Mouse (Mus musculus): ENCODE measurements at regions not wholly inside any gene's neighbourhood (a gene's known extent, or its start where the extent isn't known, plus 50 kb on each side); places are given as distances from the start of the nearest gene placed in this dataset.

DNA sequence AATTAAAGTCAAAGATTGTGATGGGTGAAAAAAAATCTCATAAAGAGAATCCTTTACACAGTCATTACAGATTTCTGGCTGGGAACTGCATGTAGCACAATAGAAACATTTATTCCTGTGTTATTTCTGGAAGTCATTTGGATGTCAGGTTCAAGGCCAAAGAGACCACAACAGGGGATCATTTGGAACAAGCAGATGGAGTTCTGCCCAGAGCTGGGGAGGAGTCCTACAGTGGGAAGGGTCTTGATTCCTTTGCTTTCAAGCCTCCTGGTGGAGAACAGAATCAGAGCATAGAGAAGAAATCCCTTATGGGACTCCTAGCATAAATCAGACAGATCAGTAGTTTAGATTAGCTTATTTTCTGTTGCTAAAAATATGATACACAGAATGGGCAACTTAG, 392.4 kb downstream of the Rwdd3 start:
- H3K9me3 ChIP-seq (replicated peaks; ENCODE audit: low read length) = peaks cover 46% of the 10 kb centered on the region
- dilution Hi-C loops (cut with MboI; ENCODE audit: extremely low pct_ligation_motif_present, extremely low pct_unique_long_range_greater_than_20kb, low sequenced_read_pairs) = no loop called here
- no peaks in the 10 kb centered on the region for H3K36me3 ChIP-seq (replicated peaks in 1 of 2; ENCODE audit: control insufficient read depth in 1 of 2, insufficient read depth in 1 of 2, low read length in 1 of 2)
- no peak overlapping the region for H3K4me3 ChIP-seq (replicated peaks in 1 of 3; ENCODE audit: low read depth in 2 of 3, low read length in 2 of 3, poor library complexity in 1 of 3)
- no peak overlapping the region for H3K4me2 ChIP-seq (ENCODE audit: insufficient read depth, low read depth, poor library complexity, severe bottlenecking)
- TF ChIP-seq TCF12 (IDR thresholded peaks at IDR 0.05; ENCODE audit: low read depth, low read length) (no peak), MEF2A (IDR thresholded peaks at IDR 0.05; ENCODE audit: borderline replicate concordance, low read depth, low read length) (no peak), ZC3H11A (IDR thresholded peaks at IDR 0.05; ENCODE audit: low read depth, low read length) (no peak), IRF4 (IDR thresholded peaks at IDR 0.05; ENCODE audit: low read depth, low read length) (no peak), SMC3 (IDR thresholded peaks at IDR 0.05; ENCODE audit: low read depth, low read length) (no peak), ZKSCAN1 (IDR thresholded peaks at IDR 0.05; ENCODE audit: borderline replicate concordance, low read depth, low read length) (no peak), CTCF (conservative IDR thresholded peaks at IDR 0.05 in 1 of 2, IDR thresholded peaks at IDR 0.05 in 1 of 2; ENCODE audit: low read depth in 2 of 2, low read length in 2 of 2) (no peak), ETS1 (conservative IDR thresholded peaks at IDR 0.05; ENCODE audit: low read depth, low read length) (no peak), PAX5 (IDR thresholded peaks at IDR 0.05; ENCODE audit: low read length) (no peak), NRF1 (IDR thresholded peaks at IDR 0.05; ENCODE audit: low read depth, low read length) (no peak), USF1 (IDR thresholded peaks at IDR 0.05; ENCODE audit: low read depth, low read length) (no peak), SIN3A (IDR thresholded peaks at IDR 0.05; ENCODE audit: low read length) (no peak), MAZ (IDR thresholded peaks at IDR 0.05; ENCODE audit: low read depth, low read length) (no peak), TBP (conservative IDR thresholded peaks at IDR 0.05; ENCODE audit: low read depth, low read length) (no peak), POLR2A (IDR thresholded peaks at IDR 0.05; ENCODE audit: low read depth, low read length) (no peak), JUN (IDR thresholded peaks at IDR 0.05; ENCODE audit: insufficient read depth, low read depth, low read length) (no peak), MXI1 (IDR thresholded peaks at IDR 0.05; ENCODE audit: low read depth, low read length) (no peak), EP300 (IDR thresholded peaks at IDR 0.05; ENCODE audit: low read length) (no peak), ZMIZ1 (IDR thresholded peaks at IDR 0.05; ENCODE audit: low read depth, low read length) (no peak)
- H3K27me3 ChIP-seq (replicated peaks) = no peaks in the 10 kb centered on the region
- H3K4me1 ChIP-seq (ENCODE audit: control insufficient read depth in 1 of 2, insufficient read depth in 2 of 2) = no peaks in the 10 kb centered on the region
- H3K9ac ChIP-seq (ENCODE audit: insufficient read depth, low read depth) = no peak overlapping the region
- H3K27ac ChIP-seq (ENCODE audit: insufficient read depth, low read depth) = no peak overlapping the region
- in situ Hi-C loops (cut with MboI; ENCODE audit: low pct_ligation_motif_present, low pct_unique_long_range_greater_than_20kb, low sequenced_read_pairs) = no loop called here
- no peaks in the 10 kb centered on the region for H3K79me2 ChIP-seq (replicated peaks; ENCODE audit: control insufficient read depth, extremely low read depth, insufficient read depth, poor library complexity, severe bottlenecking)
- no peak for DNase-seq (ENCODE audit: extremely low read depth)

DNA sequence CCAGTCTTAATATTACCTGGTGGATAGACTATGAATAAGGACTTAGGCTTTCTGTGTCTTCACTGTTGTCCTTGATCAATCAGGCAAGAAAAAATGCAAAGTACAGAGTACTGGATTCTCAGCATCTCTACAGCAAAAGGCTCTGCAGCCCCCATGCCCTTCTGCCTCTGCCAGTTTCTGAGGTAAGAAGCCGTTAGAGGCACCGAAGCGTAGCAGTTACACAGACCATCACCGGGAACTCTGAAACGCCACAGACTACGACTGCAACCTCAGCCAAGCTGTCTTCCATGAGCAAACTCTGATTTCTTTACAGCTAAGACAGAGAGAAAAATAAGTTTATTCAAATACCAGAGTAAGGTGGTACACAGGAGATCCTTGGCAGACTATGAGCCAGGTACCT, 396.5 kb downstream of the Rwdd3 start:
- no peaks in the 10 kb centered on the region for H3K4me1 ChIP-seq (ENCODE audit: control insufficient read depth in 1 of 2, insufficient read depth in 2 of 2)
- no peaks in the 10 kb centered on the region for H3K79me2 ChIP-seq (replicated peaks; ENCODE audit: control insufficient read depth, extremely low read depth, insufficient read depth, poor library complexity, severe bottlenecking)
- H3K4me3 ChIP-seq (replicated peaks in 1 of 3; ENCODE audit: low read depth in 2 of 3, low read length in 2 of 3, poor library complexity in 1 of 3) = no peak overlapping the region
- no peak overlapping the region for H3K9ac ChIP-seq (ENCODE audit: insufficient read depth, low read depth)
- H3K27ac ChIP-seq (ENCODE audit: insufficient read depth, low read depth) = no peak overlapping the region
- no peak for TF ChIP-seq TCF12 (IDR thresholded peaks at IDR 0.05; ENCODE audit: low read depth, low read length)
- no peak for TF ChIP-seq CTCF (conservative IDR thresholded peaks at IDR 0.05 in 1 of 2, IDR thresholded peaks at IDR 0.05 in 1 of 2; ENCODE audit: low read depth in 2 of 2, low read length in 2 of 2)
- no peak for TF ChIP-seq NELFE (IDR thresholded peaks at IDR 0.05; ENCODE audit: low read depth, low read length)
- no peak for TF ChIP-seq USF1 (IDR thresholded peaks at IDR 0.05; ENCODE audit: low read depth, low read length)
- TF ChIP-seq SIN3A (IDR thresholded peaks at IDR 0.05; ENCODE audit: low read length) = no peak
- no peak for TF ChIP-seq PAX5 (IDR thresholded peaks at IDR 0.05; ENCODE audit: low read length)
- TF ChIP-seq CHD2 (IDR thresholded peaks at IDR 0.05; ENCODE audit: low read length) = no peak
- TF ChIP-seq ZKSCAN1 (IDR thresholded peaks at IDR 0.05; ENCODE audit: borderline replicate concordance, low read depth, low read length) = no peak
- TF ChIP-seq NRF1 (IDR thresholded peaks at IDR 0.05; ENCODE audit: low read depth, low read length) = no peak
- no peak for TF ChIP-seq HCFC1 (IDR thresholded peaks at IDR 0.05; ENCODE audit: low read depth, low read length)
- in situ Hi-C loops (cut with MboI; ENCODE audit: low pct_ligation_motif_present, low pct_unique_long_range_greater_than_20kb, low sequenced_read_pairs) (no loop called here), dilution Hi-C loops (cut with MboI; ENCODE audit: extremely low pct_ligation_motif_present, extremely low pct_unique_long_range_greater_than_20kb, low sequenced_read_pairs) (no loop called here)
- no peak for DNase-seq (ENCODE audit: extremely low read depth)
- H3K9me3 ChIP-seq (replicated peaks; ENCODE audit: low read length) = peaks cover 46% of the 10 kb centered on the region
- no peaks in the 10 kb centered on the region for H3K27me3 ChIP-seq (replicated peaks)
- H3K4me2 ChIP-seq (ENCODE audit: insufficient read depth, low read depth, poor library complexity, severe bottlenecking) = no peak overlapping the region
- H3K36me3 ChIP-seq (replicated peaks in 1 of 2; ENCODE audit: control insufficient read depth in 1 of 2, insufficient read depth in 1 of 2, low read length in 1 of 2) = no peaks in the 10 kb centered on the region
